Mouse (Mus musculus): Measurements from ENCODE around the gene D16Ertd472e. TPM values are rescaled to one million over a fixed set of nuclear protein-coding genes. Genes with fewer than 3 reads are reported as not detected.
A peak's percentile ranks its signal among the peaks of the same experiment; 100 is the strongest.

D16Ertd472e gene
- polyA plus RNA-seq, 1 experiment from 2014 or later = 6.5 TPM

DNA sequence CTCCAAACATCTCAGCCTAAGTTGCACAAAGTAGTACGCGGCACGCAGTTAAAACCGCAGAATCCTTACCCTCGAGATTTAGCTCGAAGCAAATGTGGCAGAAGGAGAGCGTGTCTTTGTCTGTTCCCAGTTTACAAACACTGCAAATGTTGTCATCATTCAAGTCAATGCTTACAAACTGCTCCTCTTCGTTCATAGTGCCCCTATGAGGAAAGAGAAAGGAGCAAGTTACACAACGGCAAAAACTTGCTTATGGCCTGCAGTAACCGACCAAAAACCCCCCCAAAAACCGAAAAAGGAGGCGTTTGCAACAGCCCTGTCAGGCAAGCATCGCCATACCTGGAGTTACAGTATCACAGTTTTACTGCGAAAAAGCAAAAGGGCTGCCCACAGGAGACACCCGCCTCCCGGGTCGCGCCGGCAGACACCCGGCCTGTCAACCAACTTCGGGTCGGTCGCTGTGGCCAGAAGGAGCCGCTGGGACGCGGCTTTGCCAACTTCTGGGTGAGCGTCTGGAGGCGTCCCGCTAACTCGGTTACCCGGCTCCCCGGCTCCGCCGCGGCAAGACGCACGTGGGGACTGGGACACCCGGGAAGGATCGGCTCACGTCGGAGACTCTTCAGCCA lies 543 bp downstream of the D16Ertd472e start:
- H3K4me1 ChIP-seq (ENCODE audit: control insufficient read depth, insufficient read depth, low read length) = peaks cover 15% of the 10 kb centered on the region
- H3K9me3 ChIP-seq (replicated peaks; ENCODE audit: control insufficient read depth, low read length, poor library complexity, severe bottlenecking) = no peaks in the 10 kb centered on the region
- peak overlapping the region; percentile 79 for H3K4me3 ChIP-seq (ENCODE audit: low read depth, low read length)
- H3K27me3 ChIP-seq (ENCODE audit: control insufficient read depth, insufficient read depth, low read depth, low read length) = no peaks in the 10 kb centered on the region
- H3K4me2 ChIP-seq (ENCODE audit: low read length) = peak overlapping the region; percentile 79
- H3K27ac ChIP-seq (ENCODE audit: low read length) = peak overlapping the region; percentile 66
- peak overlapping the region; percentile 83 for H3K9ac ChIP-seq (ENCODE audit: low read depth, low read length)
- under 1% methylated on average over 41 of the region's 41 CpGs for WGBS
- ATAC-seq = peak; percentile 82
- no peaks in the 10 kb centered on the region for H3K36me3 ChIP-seq (ENCODE audit: control insufficient read depth, insufficient read depth, low read length)

DNA sequence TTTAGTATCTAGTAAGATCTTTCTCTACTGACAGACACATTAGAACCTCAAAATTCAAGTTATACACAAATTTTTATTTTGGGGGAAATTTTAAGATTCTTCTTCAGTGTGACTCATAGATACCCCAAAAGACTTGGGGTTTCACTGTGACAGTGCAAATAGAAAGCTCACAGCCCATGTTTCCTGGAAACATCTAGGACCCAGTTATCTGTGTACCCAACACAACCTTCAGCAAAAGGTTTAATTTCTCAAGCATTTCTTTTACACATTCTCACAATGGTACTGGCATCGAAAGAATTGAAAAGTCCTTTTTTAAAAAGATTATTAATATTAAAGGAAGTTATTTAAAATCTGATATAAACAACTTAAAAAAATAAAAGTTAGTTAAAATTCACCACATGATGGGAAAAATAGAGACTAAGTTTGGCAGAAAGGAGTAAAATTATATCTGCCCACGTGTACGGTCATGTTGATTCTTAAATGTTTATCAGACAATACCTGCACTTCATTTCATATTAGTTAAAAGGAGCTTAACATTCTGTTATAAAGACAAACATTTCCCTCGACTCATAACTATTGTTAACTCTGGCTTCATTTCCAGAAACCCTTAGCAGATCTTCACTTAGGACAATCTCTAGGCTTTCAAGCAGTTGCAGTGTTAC lies 1.2 kb downstream of the D16Ertd472e start:
- Histone ChIP-seq H3K9me3 (replicated peaks; ENCODE audit: control insufficient read depth, low read length, poor library complexity, severe bottlenecking) (no peaks in the 10 kb centered on the region), H3K4me1 (ENCODE audit: control insufficient read depth, insufficient read depth, low read length) (peaks cover 15% of the 10 kb centered on the region), H3K27me3 (ENCODE audit: control insufficient read depth, insufficient read depth, low read depth, low read length) (no peaks in the 10 kb centered on the region), H3K9ac (ENCODE audit: low read depth, low read length) (peak overlapping the region; percentile 83), H3K4me3 (ENCODE audit: low read depth, low read length) (peak overlapping the region; percentile 79), H3K36me3 (ENCODE audit: control insufficient read depth, insufficient read depth, low read length) (no peaks in the 10 kb centered on the region), H3K27ac (ENCODE audit: low read length) (no peak overlapping the region), H3K4me2 (ENCODE audit: low read length) (peak overlapping the region; percentile 79)
- ATAC-seq = no peak
- 27% methylated on average over 4 of the region's 4 CpGs for WGBS

DNA sequence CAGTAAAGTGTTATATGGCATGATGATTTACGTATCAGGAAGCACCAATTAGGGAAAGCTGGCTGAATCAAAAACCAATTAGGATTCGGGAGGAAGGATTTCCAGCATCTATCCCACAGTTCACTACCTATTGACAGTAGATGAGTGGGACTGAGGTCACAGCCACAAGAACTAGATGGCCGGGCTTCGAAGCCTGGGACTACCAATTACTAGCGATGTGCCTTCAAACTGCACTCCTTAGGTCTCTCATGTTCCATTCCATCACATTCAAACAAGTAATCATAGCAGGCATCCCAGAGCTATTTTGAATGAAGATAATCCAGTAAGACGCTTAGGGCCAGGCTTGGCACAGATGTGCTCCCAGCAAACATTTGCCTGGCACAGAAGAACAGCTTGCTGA lies 2.3 kb downstream of the D16Ertd472e start:
- Histone ChIP-seq H3K4me3 (ENCODE audit: low read depth, low read length) (no peak overlapping the region; the same call in 1 of the 2 replicates), H3K4me2 (ENCODE audit: low read length) (peak overlapping the region; percentile 46), H3K4me1 (ENCODE audit: control insufficient read depth, insufficient read depth, low read length) (peaks cover 15% of the 10 kb centered on the region), H3K9me3 (replicated peaks; ENCODE audit: control insufficient read depth, low read length, poor library complexity, severe bottlenecking) (no peaks in the 10 kb centered on the region), H3K27me3 (ENCODE audit: control insufficient read depth, insufficient read depth, low read depth, low read length) (no peaks in the 10 kb centered on the region), H3K27ac (ENCODE audit: low read length) (no peak overlapping the region), H3K9ac (ENCODE audit: low read depth, low read length) (no peak overlapping the region; the same call in 1 of the 2 replicates), H3K36me3 (ENCODE audit: control insufficient read depth, insufficient read depth, low read length) (no peaks in the 10 kb centered on the region)
- WGBS = 38% methylated on average over 6 of the region's 6 CpGs
- no peak for ATAC-seq

DNA sequence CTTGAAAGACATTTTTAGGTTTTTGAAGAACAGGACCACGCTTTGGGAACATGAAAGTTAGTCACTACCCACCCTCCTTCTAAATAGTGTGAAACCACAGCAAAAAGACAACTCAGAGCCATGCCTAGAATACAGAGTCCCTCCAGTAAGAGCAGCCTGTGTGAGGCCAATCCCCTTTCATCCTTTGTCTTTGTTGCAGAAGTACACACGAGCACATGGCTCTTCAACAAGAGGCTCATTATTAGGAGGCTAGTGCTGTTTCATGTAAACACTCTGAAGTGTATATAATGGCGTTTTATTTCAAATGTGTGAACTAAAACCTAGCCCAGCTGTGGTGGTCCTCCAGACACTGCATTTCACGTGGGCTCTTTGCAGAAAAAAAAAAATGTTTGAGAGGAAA lies 3.5 kb downstream of the D16Ertd472e start:
- no peak overlapping the region for H3K4me3 ChIP-seq (ENCODE audit: low read depth, low read length)
- WGBS = 36% methylated on average over 4 of the region's 4 CpGs
- H3K36me3 ChIP-seq (ENCODE audit: control insufficient read depth, insufficient read depth, low read length) = no peaks in the 10 kb centered on the region
- ATAC-seq = no peak
- H3K4me2 ChIP-seq (ENCODE audit: low read length) = no peak overlapping the region
- no peaks in the 10 kb centered on the region for H3K9me3 ChIP-seq (replicated peaks; ENCODE audit: control insufficient read depth, low read length, poor library complexity, severe bottlenecking)
- H3K27ac ChIP-seq (ENCODE audit: low read length) = no peak overlapping the region
- no peak overlapping the region for H3K9ac ChIP-seq (ENCODE audit: low read depth, low read length)
- peaks cover 15% of the 10 kb centered on the region for H3K4me1 ChIP-seq (ENCODE audit: control insufficient read depth, insufficient read depth, low read length)
- H3K27me3 ChIP-seq (ENCODE audit: control insufficient read depth, insufficient read depth, low read depth, low read length) = no peaks in the 10 kb centered on the region

DNA sequence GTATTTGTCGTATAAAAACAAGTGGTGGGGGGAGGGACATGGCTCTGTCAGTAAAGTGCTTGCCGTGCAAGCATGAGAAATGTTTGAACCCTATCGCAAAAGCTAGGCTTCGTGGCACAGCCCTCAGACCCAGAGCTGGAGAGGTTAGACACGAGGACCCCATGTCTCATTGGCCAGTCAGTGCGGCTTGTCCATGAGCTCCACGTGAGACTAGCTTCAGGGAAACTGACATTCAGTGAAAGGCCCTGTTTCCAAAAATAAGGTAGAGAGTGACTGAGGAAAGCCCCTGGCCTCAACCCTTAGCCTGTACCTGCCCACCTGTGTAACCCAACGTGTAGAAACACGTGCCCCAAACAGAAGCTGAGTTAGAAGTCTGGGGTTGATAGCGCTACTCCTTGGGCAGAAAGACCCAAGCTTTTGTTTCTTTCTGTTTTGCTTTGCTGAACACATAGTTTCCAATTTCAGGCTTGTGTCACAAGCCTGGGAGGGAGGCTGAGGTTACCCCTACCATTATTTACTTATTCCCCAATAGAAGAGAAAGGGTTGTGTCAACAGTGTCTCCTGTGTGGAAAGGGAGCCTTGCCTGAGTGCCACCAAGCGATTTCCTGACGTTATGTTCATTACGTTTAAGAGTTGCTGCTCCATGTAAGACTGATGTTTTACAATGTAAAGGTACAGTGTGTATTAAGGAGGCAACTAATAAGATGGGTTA lies 12.2 kb downstream of the D16Ertd472e start:
- H3K27ac ChIP-seq (ENCODE audit: low read length) = no peak overlapping the region
- no peak for ATAC-seq
- H3K9ac ChIP-seq (ENCODE audit: low read depth, low read length) = no peak overlapping the region
- H3K4me1 ChIP-seq (ENCODE audit: control insufficient read depth, insufficient read depth, low read length) = no peaks in the 10 kb centered on the region
- H3K36me3 ChIP-seq (ENCODE audit: control insufficient read depth, insufficient read depth, low read length) = peaks cover 19% of the 10 kb centered on the region
- no peak overlapping the region for H3K4me3 ChIP-seq (ENCODE audit: low read depth, low read length)
- 0 out of 2 replicates have a peak, but pooled peaks cover 2% of the 10 kb centered on the region for H3K9me3 ChIP-seq (replicated peaks; ENCODE audit: control insufficient read depth, low read length, poor library complexity, severe bottlenecking)
- WGBS = 93% methylated on average over 13 of the region's 13 CpGs
- H3K4me2 ChIP-seq (ENCODE audit: low read length) = no peak overlapping the region
- no peaks in the 10 kb centered on the region for H3K27me3 ChIP-seq (ENCODE audit: control insufficient read depth, insufficient read depth, low read depth, low read length)

DNA sequence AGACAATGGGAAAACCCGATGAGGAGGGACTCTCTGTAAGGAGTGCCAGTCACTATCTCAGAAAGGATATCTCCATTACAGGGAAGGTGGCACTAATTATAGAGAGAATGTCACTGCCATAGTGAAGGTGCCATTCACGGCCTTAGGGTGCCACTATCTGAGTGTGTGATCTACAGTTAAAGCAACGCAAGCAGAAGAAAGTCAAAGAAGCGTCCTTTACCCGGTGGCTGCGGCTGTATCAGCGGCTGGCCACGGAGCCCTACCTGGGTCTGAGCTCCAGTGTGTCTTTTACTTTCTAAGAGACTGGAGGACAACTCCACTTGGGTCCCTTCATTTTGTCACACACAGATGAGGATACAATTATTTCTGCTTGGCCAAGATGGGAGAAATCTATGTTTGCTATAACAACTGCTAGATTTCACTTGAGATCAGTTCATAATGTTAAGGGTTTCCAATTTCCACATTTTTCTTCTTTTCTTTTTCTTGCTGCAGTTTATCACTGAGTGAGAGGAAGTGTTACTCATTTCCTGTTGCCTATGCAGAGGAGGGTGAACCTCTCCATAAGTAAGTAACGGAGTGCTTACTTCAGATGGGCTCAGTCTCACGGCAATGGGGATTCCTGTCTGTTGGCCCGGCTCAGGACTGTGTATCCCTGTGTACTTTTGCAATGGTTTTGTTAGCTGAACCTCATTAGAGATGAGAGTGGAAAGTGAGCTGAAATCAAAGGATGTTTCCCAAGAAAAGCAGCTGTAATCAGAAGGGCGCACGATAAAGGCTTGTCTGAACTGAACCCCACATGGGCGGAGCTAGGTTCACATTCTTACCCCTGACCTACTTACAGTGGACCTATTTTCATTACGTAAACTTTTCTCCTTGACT lies 13.2 kb downstream of the D16Ertd472e start:
- no peak overlapping the region for H3K4me2 ChIP-seq (ENCODE audit: low read length)
- 0 out of 2 replicates have a peak, but pooled peaks cover 2% of the 10 kb centered on the region for H3K9me3 ChIP-seq (replicated peaks; ENCODE audit: control insufficient read depth, low read length, poor library complexity, severe bottlenecking)
- ATAC-seq = no peak
- no peaks in the 10 kb centered on the region for H3K27me3 ChIP-seq (ENCODE audit: control insufficient read depth, insufficient read depth, low read depth, low read length)
- 87% methylated on average over 15 of the region's 15 CpGs for WGBS
- H3K4me1 ChIP-seq (ENCODE audit: control insufficient read depth, insufficient read depth, low read length) = no peaks in the 10 kb centered on the region
- no peak overlapping the region for H3K4me3 ChIP-seq (ENCODE audit: low read depth, low read length)
- H3K27ac ChIP-seq (ENCODE audit: low read length) = no peak overlapping the region
- no peak overlapping the region for H3K9ac ChIP-seq (ENCODE audit: low read depth, low read length)
- H3K36me3 ChIP-seq (ENCODE audit: control insufficient read depth, insufficient read depth, low read length) = peaks cover 20% of the 10 kb centered on the region

DNA sequence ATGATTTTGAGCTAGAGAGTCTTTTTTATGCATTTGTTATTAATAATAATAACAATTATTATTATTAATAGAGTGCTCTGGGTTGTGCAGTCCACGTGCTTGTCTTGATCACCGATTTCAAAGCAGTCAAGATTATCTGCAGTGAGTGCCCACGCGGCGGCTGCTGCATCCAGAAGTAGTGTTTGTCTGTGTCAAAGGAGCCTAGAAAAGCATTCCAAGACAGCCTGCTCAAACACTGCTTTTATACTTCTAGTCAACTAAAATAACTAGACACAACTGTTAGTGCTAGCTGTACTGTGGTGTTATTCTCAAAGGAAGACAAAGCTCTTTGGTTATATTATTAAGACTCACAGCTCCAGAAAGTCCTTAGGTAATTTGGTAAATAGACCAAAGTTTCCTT lies 15.9 kb downstream of the D16Ertd472e start:
- Histone ChIP-seq H3K27me3 (ENCODE audit: control insufficient read depth, insufficient read depth, low read depth, low read length) (no peaks in the 10 kb centered on the region), H3K27ac (ENCODE audit: low read length) (no peak overlapping the region), H3K9me3 (replicated peaks; ENCODE audit: control insufficient read depth, low read length, poor library complexity, severe bottlenecking) (0 out of 2 replicates have a peak, but pooled peaks cover 2% of the 10 kb centered on the region), H3K4me1 (ENCODE audit: control insufficient read depth, insufficient read depth, low read length) (no peaks in the 10 kb centered on the region), H3K4me2 (ENCODE audit: low read length) (no peak overlapping the region), H3K36me3 (ENCODE audit: control insufficient read depth, insufficient read depth, low read length) (peaks cover 24% of the 10 kb centered on the region), H3K9ac (ENCODE audit: low read depth, low read length) (no peak overlapping the region), H3K4me3 (ENCODE audit: low read depth, low read length) (no peak overlapping the region)
- ATAC-seq = no peak
- 92% methylated on average over 5 of the region's 5 CpGs for WGBS

DNA sequence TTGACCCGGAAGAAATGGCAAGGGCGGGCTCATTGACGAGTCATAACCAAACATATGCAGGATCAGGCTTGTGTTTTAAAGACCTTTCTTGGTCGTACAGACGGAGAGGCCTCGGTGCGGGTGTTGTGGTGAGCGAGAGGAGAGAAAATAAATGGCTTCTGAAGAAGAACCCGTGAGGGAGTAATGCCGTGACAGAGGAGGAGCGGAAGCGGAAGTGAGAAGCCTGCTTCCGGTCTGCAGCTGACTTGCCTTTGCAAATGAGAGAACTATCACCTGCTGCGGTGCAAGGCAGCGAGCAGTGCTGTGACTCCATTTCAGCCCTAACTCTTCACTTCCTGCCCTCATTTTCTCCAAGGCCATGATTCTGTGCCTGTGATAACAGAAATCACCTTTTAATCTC lies 16.4 kb downstream of the D16Ertd472e start:
- no peak for ATAC-seq
- no peaks in the 10 kb centered on the region for H3K27me3 ChIP-seq (ENCODE audit: control insufficient read depth, insufficient read depth, low read depth, low read length)
- H3K4me1 ChIP-seq (ENCODE audit: control insufficient read depth, insufficient read depth, low read length) = no peaks in the 10 kb centered on the region
- WGBS = 93% methylated on average over 15 of the region's 15 CpGs
- no peak overlapping the region for H3K9ac ChIP-seq (ENCODE audit: low read depth, low read length)
- H3K27ac ChIP-seq (ENCODE audit: low read length) = no peak overlapping the region
- no peak overlapping the region for H3K4me3 ChIP-seq (ENCODE audit: low read depth, low read length)
- H3K36me3 ChIP-seq (ENCODE audit: control insufficient read depth, insufficient read depth, low read length) = peaks cover 24% of the 10 kb centered on the region
- no peak overlapping the region for H3K4me2 ChIP-seq (ENCODE audit: low read length)
- H3K9me3 ChIP-seq (replicated peaks; ENCODE audit: control insufficient read depth, low read length, poor library complexity, severe bottlenecking) = 0 out of 2 replicates have a peak, but pooled peaks cover 2% of the 10 kb centered on the region
